Mouse (Mus musculus) heart, adult 2 months (tissue): ENCODE data around the gene Nphs1. TPM values are rescaled to one million over a fixed set of nuclear protein-coding genes. Genes with fewer than 3 reads are reported as not detected.

ENCODE experiments used
- DNase-seq, 2 experiments: peaks; one replicate each; pipeline ENCODE4 v3.0.0; 2021
- H3K27ac ChIP-seq: fragments of 200-600 bp; 2 replicates; pipeline ENCODE4 v1.8.1; 2022
- H3K27me3 ChIP-seq: fragments of 200-500 bp; 2 replicates; pipeline ENCODE4 v1.6.1; 2012; ENCODE audit warnings: mild to moderate bottlenecking, low read length, inconsistent platforms, mixed read lengths; ENCODE audit not compliant: control insufficient read depth, insufficient read depth
- H3K36me3 ChIP-seq: fragments of 200-500 bp; 2 replicates; pipeline ENCODE4 v1.6.1; 2012; ENCODE audit warnings: low read length, inconsistent platforms; ENCODE audit not compliant: control insufficient read depth, insufficient read depth
- H3K4me1 ChIP-seq: fragments of 200-500 bp; 2 replicates; pipeline ENCODE4 v1.6.1; 2011; ENCODE audit warnings: low read length; ENCODE audit not compliant: control insufficient read depth, insufficient read depth
- H3K4me3 ChIP-seq: fragments of 200-600 bp; 2 replicates; pipeline ENCODE4 v1.8.1; 2022
- H3K79me2 ChIP-seq: fragments of 200-500 bp; replicated peaks from 2 replicates; pipeline ENCODE4 v1.6.1; 2012; ENCODE audit warnings: mild to moderate bottlenecking, inconsistent platforms, low read length, moderate library complexity, mixed read lengths; ENCODE audit not compliant: control insufficient read depth, insufficient read depth
- H3K9ac ChIP-seq: fragments of 200-500 bp; 2 replicates; pipeline ENCODE4 v1.6.1; 2012; ENCODE audit warnings: low read depth, mild to moderate bottlenecking, control low read depth, inconsistent platforms, low read length, mixed read lengths
- CTCF ChIP-seq: fragments of 200-600 bp; IDR thresholded peaks from 2 replicates; pipeline ENCODE4 v1.8.1; 2022; ENCODE audit warnings: antibody characterized with exemption, mild to moderate bottlenecking, moderate library complexity
- EP300 ChIP-seq: fragments of 200-500 bp; IDR thresholded peaks from 2 replicates; pipeline ENCODE4 v1.6.1; 2011; ENCODE audit warnings: low read depth, low read length, control low read depth; ENCODE audit not compliant: insufficient read depth
- POLR2A ChIP-seq: fragments of 200-500 bp; IDR thresholded peaks from 2 replicates; pipeline ENCODE4 v1.6.1; 2011; ENCODE audit warnings: mild to moderate bottlenecking, low read depth, low read length, control low read depth; ENCODE audit not compliant: insufficient read depth
- WGBS: fragments of 180-500 bp; shearing (Covaris S2); methylation state at CpG from one replicate; pipeline ENCODE4 v1.1.7; 2018; 5-methylcytosine and 5-hydroxymethylcytosine counted together
- intact Hi-C: fragments of 180-260 bp; cut with DNase I; formaldehyde crosslinking; loops from one replicate; pipeline ENCODE4 v1.15.1; 2025
- polyA plus RNA-seq: library from polyadenylated mRNA; depleted of rRNA; stranded (reverse); fragments of >200 nt; gene quantifications from 2 replicates; pipeline ENCODE4 v1.2.3, GENCODE M21; 2012
- total RNA-seq, 2 experiments: library from RNA; stranded (reverse); gene quantifications; 2 replicates each; pipeline ENCODE4 v1.2.3; 2021

Nphs1 gene
- total and polyA plus RNA-seq, 3 experiments, result 0.04 TPM; not detected in 2

DNA sequence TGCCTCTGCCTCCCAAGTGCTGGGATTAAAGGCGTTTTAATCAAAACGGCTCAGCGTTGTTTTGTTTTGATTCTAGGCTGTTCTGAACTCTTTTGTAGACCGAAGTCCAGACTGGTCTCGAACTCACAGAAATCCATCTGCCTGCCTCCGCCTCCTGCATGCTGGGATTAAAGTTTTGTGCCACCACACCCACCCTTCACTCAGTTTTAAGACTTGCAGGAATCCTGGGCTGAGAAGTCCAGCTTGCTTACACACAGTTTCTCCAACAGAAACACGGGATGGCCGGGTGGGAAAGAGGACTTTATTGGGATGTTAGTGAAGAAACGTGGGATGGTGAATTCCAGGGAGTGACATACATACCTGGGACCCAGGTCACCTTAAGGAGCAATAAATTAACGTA, 23.4 kb upstream of the Nphs1 start:
- no peaks in the 10 kb centered on the region for H3K79me2 ChIP-seq
- peaks cover 2% of the 10 kb centered on the region; the same call in 1 of the 2 replicates for H3K27me3 ChIP-seq
- H3K4me1 ChIP-seq, result no peaks in the 10 kb centered on the region
- H3K36me3 ChIP-seq, result no peaks in the 10 kb centered on the region
- no peak overlapping the region for H3K27ac ChIP-seq
- H3K9ac ChIP-seq, result no peak overlapping the region
- TF ChIP-seq POLR2A (no peak), CTCF (no peak), EP300 (no peak)
- no peak overlapping the region for H3K4me3 ChIP-seq
- intact Hi-C loops, result no loop called here
- WGBS, result 65% methylated on average over 10 of the region's 10 CpGs
- DNase-seq, result no peak

GRCm38 (mm10) chr7:30435156-30435555, 23.0 kb upstream of the Nphs1 start:
- no peak overlapping the region for H3K9ac ChIP-seq
- no peaks in the 10 kb centered on the region for H3K4me1 ChIP-seq
- peaks cover 3% of the 10 kb centered on the region; the same call in 1 of the 2 replicates for H3K27me3 ChIP-seq
- no peak for DNase-seq
- intact Hi-C loops, result no loop called here
- H3K4me3 ChIP-seq, result no peak overlapping the region
- TF ChIP-seq POLR2A (no peak), EP300 (no peak), CTCF (no peak)
- H3K36me3 ChIP-seq, result no peaks in the 10 kb centered on the region
- H3K27ac ChIP-seq, result no peak overlapping the region
- 42% methylated on average over 9 of the region's 9 CpGs for WGBS
- no peaks in the 10 kb centered on the region for H3K79me2 ChIP-seq

GRCm38 (mm10) chr7:30436879-30437278, 21.2 kb upstream of the Nphs1 start:
- intact Hi-C loops, result no loop called here
- H3K79me2 ChIP-seq, result no peaks in the 10 kb centered on the region
- H3K4me1 ChIP-seq, result no peaks in the 10 kb centered on the region
- H3K4me3 ChIP-seq, result no peak overlapping the region
- 28% methylated on average over 10 of the region's 10 CpGs for WGBS
- DNase-seq, result no peak
- H3K36me3 ChIP-seq, result no peaks in the 10 kb centered on the region
- H3K27ac ChIP-seq, result no peak overlapping the region
- H3K27me3 ChIP-seq, result peaks cover 3% of the 10 kb centered on the region; the same call in 1 of the 2 replicates
- TF ChIP-seq CTCF (no peak), EP300 (no peak), POLR2A (no peak)
- H3K9ac ChIP-seq, result no peak overlapping the region

- Histone ChIP-seq H3K4me3 (no peak overlapping the region), H3K27me3 (peaks cover 3% of the 10 kb centered on the region; the same call in 1 of the 2 replicates), H3K4me1 (no peaks in the 10 kb centered on the region), H3K9ac (no peak overlapping the region), H3K79me2 (no peaks in the 10 kb centered on the region), H3K27ac (no peak overlapping the region), H3K36me3 (no peaks in the 10 kb centered on the region)
- no peak for DNase-seq
- TF ChIP-seq CTCF (no peak), POLR2A (no peak), EP300 (no peak)
- intact Hi-C loops, result loop anchor here (5.0 kb wide), 2 partner anchors 53 to 108 kb away; partner anchors contain the start of gene Prodh2
- WGBS, result 69% methylated on average over 13 of the region's 13 CpGs
Observed at GRCm38 (mm10) chr7:30439734-30440133, 18.4 kb upstream of the Nphs1 start.

DNA sequence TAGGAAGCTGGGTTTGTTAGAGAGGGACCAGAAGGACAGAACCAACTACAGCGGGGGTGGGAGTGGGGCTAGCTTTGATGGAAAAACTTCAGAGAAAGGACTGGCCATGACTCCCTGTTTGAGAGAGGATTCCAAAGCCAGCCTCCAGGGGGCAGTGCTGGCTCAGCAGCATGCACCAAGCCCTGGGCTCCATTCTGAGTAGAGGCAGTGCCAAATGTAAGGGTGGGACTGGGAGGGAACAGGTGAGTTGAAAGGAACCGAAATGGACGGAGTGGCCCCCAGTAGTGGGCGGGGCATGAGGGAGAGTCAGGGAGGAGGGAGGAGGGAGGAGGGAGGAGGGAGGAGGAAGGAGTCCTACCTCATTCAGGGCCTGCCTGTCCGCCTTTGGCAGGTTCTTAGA, 17.4 kb upstream of the Nphs1 start:
- Histone ChIP-seq H3K27ac (no peak overlapping the region), H3K4me3 (no peak overlapping the region), H3K9ac (no peak overlapping the region), H3K79me2 (no peaks in the 10 kb centered on the region), H3K27me3 (peaks cover 3% of the 10 kb centered on the region; the same call in 1 of the 2 replicates), H3K4me1 (no peaks in the 10 kb centered on the region), H3K36me3 (no peaks in the 10 kb centered on the region)
- no peak for TF ChIP-seq EP300
- TF ChIP-seq POLR2A, result no peak
- peak; percentile 68 for TF ChIP-seq CTCF
- DNase-seq, result peak; percentile 23 to 54
- 22% methylated on average over 5 of the region's 5 CpGs for WGBS
- intact Hi-C loops, result loop anchor here (5.0 kb wide), 2 partner anchors 52 to 107 kb away; partner anchors contain the start of gene Prodh2

DNA sequence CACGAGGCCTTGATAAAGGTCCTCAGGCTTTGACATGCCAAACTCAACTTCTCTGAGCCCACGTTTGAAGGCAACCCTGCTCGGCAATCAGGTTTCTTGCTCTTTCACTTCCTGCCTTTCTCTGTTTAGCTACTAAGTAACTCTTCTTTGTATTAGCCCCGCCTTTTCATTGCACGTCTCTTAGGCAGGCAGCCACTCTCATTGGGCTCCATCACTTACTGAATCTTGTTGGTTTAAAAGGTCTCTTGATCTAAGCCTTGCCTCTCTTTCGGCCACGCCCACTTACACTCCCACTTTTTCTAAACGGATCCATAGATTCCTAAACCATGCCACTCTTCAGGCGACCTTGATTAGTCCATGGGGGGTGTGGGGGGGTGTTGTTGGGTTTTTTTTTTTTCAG, 14.4 kb upstream of the Nphs1 start:
- WGBS, result 32% methylated on average over 9 of the region's 9 CpGs
- no peaks in the 10 kb centered on the region for H3K79me2 ChIP-seq
- H3K36me3 ChIP-seq, result no peaks in the 10 kb centered on the region
- intact Hi-C loops, result loop anchor here (5.0 kb wide), 2 partner anchors 49 to 104 kb away; partner anchors contain the start of gene Prodh2
- no peak for DNase-seq
- TF ChIP-seq POLR2A, result no peak
- TF ChIP-seq CTCF, result no peak
- no peak for TF ChIP-seq EP300
- peaks cover 1% of the 10 kb centered on the region; the same call in 1 of the 2 replicates for H3K27me3 ChIP-seq
- no peak overlapping the region for H3K27ac ChIP-seq
- H3K4me3 ChIP-seq, result no peak overlapping the region
- H3K9ac ChIP-seq, result no peak overlapping the region
- H3K4me1 ChIP-seq, result no peaks in the 10 kb centered on the region
